Mouse (Mus musculus) 416B (cell line): ENCODE results near the gene Zcchc24.
A peak's percentile ranks its signal among the peaks of the same experiment; 100 is the strongest.

Experiments
- DNase-seq: peaks from one replicate; pipeline ENCODE4 v3.0.0; 2011; ENCODE audit warnings: low read depth

Gene Zcchc24

GRCm38 (mm10) chr14:25776294-25776693, 7.5 kb upstream of the Zcchc24 start:
- no peak for DNase-seq

GRCm38 (mm10) chr14:25774100-25774499, 5.3 kb upstream of the Zcchc24 start:
- no peak for DNase-seq

- DNase-seq: peak; percentile 10
Observed at GRCm38 (mm10) chr14:25773039-25773438, 4.2 kb upstream of the Zcchc24 start.

- no peak for DNase-seq
Observed at GRCm38 (mm10) chr14:25769626-25770306, 927 bp upstream of the Zcchc24 start.

- DNase-seq: peak; percentile 7
Observed at GRCm38 (mm10) chr14:25768261-25768893, 462 bp downstream of the Zcchc24 start.

GRCm38 (mm10) chr14:25767725-25768203, 1.1 kb downstream of the Zcchc24 start:
- DNase-seq: no peak

- DNase-seq: no peak
Observed at GRCm38 (mm10) chr14:25766441-25766840, 2.4 kb downstream of the Zcchc24 start.

- DNase-seq: no peak
Observed at GRCm38 (mm10) chr14:25765921-25766320, 2.9 kb downstream of the Zcchc24 start.

- no peak for DNase-seq
Observed at GRCm38 (mm10) chr14:25765146-25765545, 3.7 kb downstream of the Zcchc24 start.

GRCm38 (mm10) chr14:25761184-25761583, 7.7 kb downstream of the Zcchc24 start:
- no peak for DNase-seq

GRCm38 (mm10) chr14:25759981-25760537, 8.8 kb downstream of the Zcchc24 start:
- DNase-seq: no peak

- no peak for DNase-seq
Observed at GRCm38 (mm10) chr14:25759551-25759950, 9.3 kb downstream of the Zcchc24 start.

- no peak for DNase-seq
Observed at GRCm38 (mm10) chr14:25757917-25758316, 10.9 kb downstream of the Zcchc24 start.

GRCm38 (mm10) chr14:25756385-25756990, 12.4 kb downstream of the Zcchc24 start:
- DNase-seq: no peak

- no peak for DNase-seq
Observed at GRCm38 (mm10) chr14:25755541-25755940, 13.3 kb downstream of the Zcchc24 start.

- no peak for DNase-seq
Observed at GRCm38 (mm10) chr14:25754531-25755484, 14.0 kb downstream of the Zcchc24 start.

- DNase-seq: no peak
Observed at GRCm38 (mm10) chr14:25753021-25753420, 15.8 kb downstream of the Zcchc24 start.

- DNase-seq: no peak
Observed at GRCm38 (mm10) chr14:25751067-25751466, 17.8 kb downstream of the Zcchc24 start.

- no peak for DNase-seq
Observed at GRCm38 (mm10) chr14:25750448-25751015, 18.3 kb downstream of the Zcchc24 start.

- no peak for DNase-seq
Observed at GRCm38 (mm10) chr14:25749143-25749909, 19.5 kb downstream of the Zcchc24 start.
